Mouse (Mus musculus) embryo, embryonic 11 days (tissue): ENCODE measurements around the gene Mpp5.

Experiments used
- DNase-seq: peaks from one replicate; pipeline ENCODE4 v3.0.0-alpha.2; 2015

Gene Mpp5

GRCm38 (mm10) chr12:78848246-78848645 is 99.5 kb downstream of the Mpp5 start:
- DNase-seq: no peak

GRCm38 (mm10) chr12:78860921-78861495 is 112.3 kb downstream of the Mpp5 start:
- no peak for DNase-seq

- DNase-seq: peak; percentile 99
These were observed 113.0 kb downstream of the Mpp5 start, which contains the start of the genes Atp6v1d and Eif2s1 for GRCm38 (mm10) chr12:78861496-78862253. Gene Atp6v1d, minus strand, starts transcription at chr12:78861638. Gene Eif2s1, plus strand, starts transcription at chr12:78861819.

- DNase-seq: no peak
These were observed 113.6 kb downstream of the Mpp5 start for GRCm38 (mm10) chr12:78862254-78862730.

- DNase-seq: peak; percentile 9
These were observed 116.7 kb downstream of the Mpp5 start for GRCm38 (mm10) chr12:78865434-78865833.

GRCm38 (mm10) chr12:78868115-78868514 is 119.4 kb downstream of the Mpp5 start:
- no peak for DNase-seq

GRCm38 (mm10) chr12:78874581-78874980 is 125.9 kb downstream of the Mpp5 start:
- DNase-seq: no peak

- DNase-seq: no peak
These were observed 141.4 kb downstream of the Mpp5 start for GRCm38 (mm10) chr12:78890062-78890461.
